Mouse (Mus musculus) embryonic facial prominence, embryonic 15.5 days (tissue): ENCODE data around the gene Trpv4. TPM values are rescaled to one million over a fixed set of nuclear protein-coding genes. Genes with fewer than 3 reads are reported as not detected.
A peak's percentile ranks its signal among the peaks of the same experiment; 100 is the strongest.

Experiments used
- ATAC-seq: fragments of 200-750 bp; cut with Nextera tagmentation; 2 replicates; pipeline ENCODE4 v1.8.0; 2017; ENCODE audit warnings: low read depth, moderate TSS enrichment; ENCODE audit not compliant: insufficient number of reproducible peaks, low FRiP score, low TSS enrichment
- H3K27ac ChIP-seq: fragments of 300-500 bp; sonication (generic); replicated peaks from 2 replicates; pipeline ENCODE4 v1.5.1; 2015; ENCODE audit warnings: mild to moderate bottlenecking, inconsistent platforms
- H3K27me3 ChIP-seq: fragments of 300-500 bp; sonication (generic); 2 replicates; pipeline ENCODE4 v1.6.1; 2015; ENCODE audit warnings: inconsistent platforms
- H3K36me3 ChIP-seq: fragments of 300-500 bp; sonication (generic); 2 replicates; pipeline ENCODE4 v1.6.1; 2015; ENCODE audit warnings: mild to moderate bottlenecking, inconsistent platforms
- H3K4me1 ChIP-seq: fragments of 300-500 bp; sonication (generic); 2 replicates; pipeline ENCODE4 v1.6.1; 2015; ENCODE audit warnings: inconsistent platforms
- H3K4me2 ChIP-seq: fragments of 300-500 bp; sonication (generic); replicated peaks from 2 replicates; pipeline ENCODE4 v1.6.1; 2015; ENCODE audit warnings: mild to moderate bottlenecking, inconsistent platforms
- H3K4me3 ChIP-seq: fragments of 300-500 bp; sonication (generic); replicated peaks from 2 replicates; pipeline ENCODE4 v1.5.1; 2015; ENCODE audit warnings: mild to moderate bottlenecking, inconsistent platforms
- H3K9ac ChIP-seq: fragments of 300-500 bp; sonication (generic); 2 replicates; pipeline ENCODE4 v1.6.1; 2015; ENCODE audit warnings: inconsistent platforms
- H3K9me3 ChIP-seq: fragments of 300-500 bp; sonication (generic); replicated peaks from 2 replicates; pipeline ENCODE4 v1.6.1; 2016; ENCODE audit warnings: inconsistent platforms
- WGBS: fragments of 180-500 bp; shearing (Covaris S2); methylation state at CpG from one replicate; pipeline ENCODE4 v1.1.7; 2015; 5-methylcytosine and 5-hydroxymethylcytosine counted together
- polyA plus RNA-seq: library from polyadenylated mRNA; unstranded; fragments of >200 nt; fragmentation: Nextera tagmentation; extraction: Ambion mirVana; gene quantifications from 2 replicates; pipeline ENCODE4 v1.2.1, GENCODE M21; 2015

The Trpv4 gene
- polyA plus RNA-seq, 1 experiment from 2014 or later: 15.0 TPM

- Histone ChIP-seq H3K4me2 (no peak overlapping the region), H3K4me1 (peaks cover 23% of the 10 kb centered on the region), H3K4me3 (no peak overlapping the region), H3K9me3 (no peaks in the 10 kb centered on the region), H3K9ac (no peak overlapping the region), H3K27ac (no peak overlapping the region), H3K27me3 (no peaks in the 10 kb centered on the region), H3K36me3 (peaks cover 8% of the 10 kb centered on the region; the same call in 1 of the 2 replicates)
- 41% methylated on average over 1 of the region's 1 CpGs for WGBS
- no peak for ATAC-seq
Measured at GRCm38 (mm10) chr5:114666659-114667058, 8.4 kb upstream of the Trpv4 start.

- Histone ChIP-seq H3K27ac (peak overlapping the region; percentile 49; the same call in 1 of the 2 replicates), H3K27me3 (no peaks in the 10 kb centered on the region; the same call in 1 of the 2 replicates), H3K9ac (no peak overlapping the region), H3K9me3 (no peaks in the 10 kb centered on the region), H3K4me1 (peaks cover 23% of the 10 kb centered on the region), H3K4me2 (no peak overlapping the region), H3K36me3 (peaks cover under 1% of the 10 kb centered on the region; the same call in 1 of the 2 replicates), H3K4me3 (no peak overlapping the region)
- ATAC-seq: peak; percentile 77
- WGBS: 33% methylated on average over 7 of the region's 7 CpGs
Measured at GRCm38 (mm10) chr5:114664750-114665149, 6.5 kb upstream of the Trpv4 start.

- Histone ChIP-seq H3K27me3 (peaks cover 3% of the 10 kb centered on the region; the same call in 1 of the 2 replicates), H3K27ac (no peak overlapping the region), H3K4me2 (no peak overlapping the region), H3K4me3 (no peak overlapping the region), H3K36me3 (no peaks in the 10 kb centered on the region), H3K9ac (no peak overlapping the region), H3K9me3 (no peaks in the 10 kb centered on the region), H3K4me1 (peaks cover 25% of the 10 kb centered on the region)
- WGBS: 69% methylated on average over 4 of the region's 4 CpGs
- ATAC-seq: no peak
Measured at GRCm38 (mm10) chr5:114664139-114664538, 5.9 kb upstream of the Trpv4 start.

GRCm38 (mm10) chr5:114661029-114661428, 2.8 kb upstream of the Trpv4 start:
- Histone ChIP-seq H3K9ac (no peak overlapping the region), H3K36me3 (no peaks in the 10 kb centered on the region), H3K4me2 (no peak overlapping the region), H3K4me3 (no peak overlapping the region), H3K4me1 (peaks cover 45% of the 10 kb centered on the region), H3K27ac (no peak overlapping the region), H3K9me3 (no peaks in the 10 kb centered on the region), H3K27me3 (peaks cover 21% of the 10 kb centered on the region)
- 51% methylated on average over 6 of the region's 6 CpGs for WGBS
- no peak for ATAC-seq

GRCm38 (mm10) chr5:114657426-114657825, 795 bp downstream of the Trpv4 start:
- no peak overlapping the region for H3K9ac ChIP-seq
- peaks cover 42% of the 10 kb centered on the region for H3K4me1 ChIP-seq
- peak overlapping the region; percentile 75 for H3K4me2 ChIP-seq
- no peak for ATAC-seq
- 33% methylated on average over 10 of the region's 10 CpGs for WGBS
- H3K4me3 ChIP-seq: peak overlapping the region; percentile 48
- H3K36me3 ChIP-seq: no peaks in the 10 kb centered on the region
- peaks cover 23% of the 10 kb centered on the region for H3K27me3 ChIP-seq
- H3K27ac ChIP-seq: no peak overlapping the region
- H3K9me3 ChIP-seq: no peaks in the 10 kb centered on the region

GRCm38 (mm10) chr5:114656305-114656704, 1.9 kb downstream of the Trpv4 start:
- Histone ChIP-seq H3K9me3 (no peaks in the 10 kb centered on the region), H3K27me3 (peaks cover 23% of the 10 kb centered on the region), H3K9ac (no peak overlapping the region), H3K4me3 (no peak overlapping the region), H3K27ac (no peak overlapping the region), H3K4me1 (peaks cover 46% of the 10 kb centered on the region), H3K4me2 (no peak overlapping the region), H3K36me3 (no peaks in the 10 kb centered on the region)
- 75% methylated on average over 7 of the region's 7 CpGs for WGBS
- no peak for ATAC-seq

GRCm38 (mm10) chr5:114655721-114656120, 2.5 kb downstream of the Trpv4 start:
- peaks cover 52% of the 10 kb centered on the region for H3K4me1 ChIP-seq
- no peaks in the 10 kb centered on the region for H3K9me3 ChIP-seq
- H3K9ac ChIP-seq: no peak overlapping the region
- H3K27ac ChIP-seq: no peak overlapping the region
- peaks cover 23% of the 10 kb centered on the region for H3K27me3 ChIP-seq
- H3K36me3 ChIP-seq: no peaks in the 10 kb centered on the region
- H3K4me3 ChIP-seq: no peak overlapping the region
- 75% methylated on average over 5 of the region's 5 CpGs for WGBS
- no peak overlapping the region for H3K4me2 ChIP-seq
- ATAC-seq: no peak

GRCm38 (mm10) chr5:114653656-114654437, 4.4 kb downstream of the Trpv4 start:
- Histone ChIP-seq H3K9me3 (no peaks in the 10 kb centered on the region), H3K27ac (no peak overlapping the region), H3K9ac (no peak overlapping the region), H3K4me2 (no peak overlapping the region), H3K4me1 (peaks cover 63% of the 10 kb centered on the region), H3K36me3 (no peaks in the 10 kb centered on the region), H3K4me3 (no peak overlapping the region), H3K27me3 (peaks cover 18% of the 10 kb centered on the region)
- WGBS: 63% methylated on average over 15 of the region's 15 CpGs
- ATAC-seq: no peak

GRCm38 (mm10) chr5:114651449-114651848, 6.8 kb downstream of the Trpv4 start:
- no peaks in the 10 kb centered on the region for H3K36me3 ChIP-seq
- H3K9me3 ChIP-seq: no peaks in the 10 kb centered on the region
- H3K9ac ChIP-seq: no peak overlapping the region
- H3K4me1 ChIP-seq: peaks cover 71% of the 10 kb centered on the region
- 26% methylated on average over 3 of the region's 3 CpGs for WGBS
- peaks cover 6% of the 10 kb centered on the region; the same call in 1 of the 2 replicates for H3K27me3 ChIP-seq
- no peak for ATAC-seq
- H3K27ac ChIP-seq: peak overlapping the region; percentile 51
- H3K4me3 ChIP-seq: no peak overlapping the region
- H3K4me2 ChIP-seq: no peak overlapping the region; the same call in 1 of the 2 replicates

- WGBS: 23% methylated on average over 14 of the region's 14 CpGs
- Histone ChIP-seq H3K4me1 (peaks cover 71% of the 10 kb centered on the region), H3K36me3 (no peaks in the 10 kb centered on the region), H3K9me3 (no peaks in the 10 kb centered on the region), H3K27ac (peak overlapping the region; percentile 51), H3K4me3 (no peak overlapping the region), H3K4me2 (no peak overlapping the region; the same call in 1 of the 2 replicates), H3K27me3 (peaks cover 2% of the 10 kb centered on the region; the same call in 1 of the 2 replicates), H3K9ac (no peak overlapping the region)
- ATAC-seq: no peak
Measured at GRCm38 (mm10) chr5:114651002-114651401, 7.2 kb downstream of the Trpv4 start.

GRCm38 (mm10) chr5:114648728-114649311, 9.4 kb downstream of the Trpv4 start:
- 55% methylated on average over 11 of the region's 11 CpGs for WGBS

More at GRCm38 (mm10) chr5:114648728-114649311, 9.4 kb downstream of the Trpv4 start:
- H3K4me2 ChIP-seq: no peak overlapping the region
- H3K27ac ChIP-seq: peak overlapping the region; percentile 82
- no peak overlapping the region for H3K9ac ChIP-seq
- H3K4me3 ChIP-seq: no peak overlapping the region
- peaks cover 3% of the 10 kb centered on the region; the same call in 1 of the 2 replicates for H3K27me3 ChIP-seq
- H3K9me3 ChIP-seq: no peaks in the 10 kb centered on the region
- H3K4me1 ChIP-seq: peaks cover 67% of the 10 kb centered on the region
- ATAC-seq: no peak
- H3K36me3 ChIP-seq: no peaks in the 10 kb centered on the region
